Mouse (Mus musculus) neural tube, embryonic 13.5 days (tissue): ENCODE results near the gene Itga1. TPM values are rescaled to one million over a fixed set of nuclear protein-coding genes. Genes with fewer than 3 reads are reported as not detected.

Experiments
- ATAC-seq: fragments of 200-750 bp; cut with Nextera tagmentation; 2 replicates; pipeline ENCODE4 v1.8.0; 2017; ENCODE audit warnings: low read depth, mild to moderate bottlenecking, moderate TSS enrichment, moderate library complexity
- H3K27ac ChIP-seq: fragments of 300-500 bp; sonication (generic); replicated peaks from 2 replicates; pipeline ENCODE4 v1.5.1; 2015; ENCODE audit warnings: moderate library complexity, mild to moderate bottlenecking, inconsistent platforms
- H3K27me3 ChIP-seq: fragments of 300-500 bp; sonication (generic); 2 replicates; pipeline ENCODE4 v1.6.1; 2015; ENCODE audit warnings: mild to moderate bottlenecking, inconsistent platforms
- H3K36me3 ChIP-seq: fragments of 300-500 bp; sonication (generic); 2 replicates; pipeline ENCODE4 v1.6.1; 2015; ENCODE audit warnings: mild to moderate bottlenecking, inconsistent platforms
- H3K4me1 ChIP-seq: fragments of 300-500 bp; sonication (generic); replicated peaks from 2 replicates; pipeline ENCODE4 v1.6.1; 2015; ENCODE audit warnings: inconsistent platforms
- H3K4me2 ChIP-seq: fragments of 300-500 bp; sonication (generic); 2 replicates; pipeline ENCODE4 v1.6.1; 2015; ENCODE audit warnings: inconsistent platforms, mild to moderate bottlenecking, moderate library complexity
- H3K4me3 ChIP-seq: fragments of 300-500 bp; sonication (generic); 2 replicates; pipeline ENCODE4 v1.5.1; 2015; ENCODE audit warnings: mild to moderate bottlenecking, inconsistent platforms
- H3K9ac ChIP-seq: fragments of 300-500 bp; sonication (generic); 2 replicates; pipeline ENCODE4 v1.6.1; 2015; ENCODE audit warnings: moderate library complexity, mild to moderate bottlenecking, inconsistent platforms
- H3K9me3 ChIP-seq: fragments of 300-500 bp; sonication (generic); 2 replicates; pipeline ENCODE4 v1.6.1; 2016; ENCODE audit warnings: inconsistent platforms
- WGBS: fragments of 180-500 bp; shearing (Covaris S2); methylation state at CpG from one replicate; pipeline ENCODE4 v1.1.7; 2015; 5-methylcytosine and 5-hydroxymethylcytosine counted together
- polyA plus RNA-seq: library from polyadenylated mRNA; unstranded; fragments of >200 nt; fragmentation: Nextera tagmentation; extraction: Ambion mirVana; gene quantifications from 2 replicates; pipeline ENCODE4 v1.2.1, GENCODE M21; 2015

The Itga1 gene
- polyA plus RNA-seq, 1 experiment from 2014 or later, result 8.4 TPM

- no peak overlapping the region for H3K27ac ChIP-seq
- no peaks in the 10 kb centered on the region for H3K27me3 ChIP-seq
- 85% methylated on average over 9 of the region's 9 CpGs for WGBS
- H3K36me3 ChIP-seq, result no peaks in the 10 kb centered on the region
- H3K4me1 ChIP-seq, result no peaks in the 10 kb centered on the region
- H3K9me3 ChIP-seq, result no peaks in the 10 kb centered on the region
- H3K9ac ChIP-seq, result no peak overlapping the region
- ATAC-seq, result no peak
- H3K4me2 ChIP-seq, result no peak overlapping the region
- H3K4me3 ChIP-seq, result no peak overlapping the region
Measured at GRCm38 (mm10) chr13:115077346-115078134, 24.2 kb downstream of the Itga1 start.

DNA sequence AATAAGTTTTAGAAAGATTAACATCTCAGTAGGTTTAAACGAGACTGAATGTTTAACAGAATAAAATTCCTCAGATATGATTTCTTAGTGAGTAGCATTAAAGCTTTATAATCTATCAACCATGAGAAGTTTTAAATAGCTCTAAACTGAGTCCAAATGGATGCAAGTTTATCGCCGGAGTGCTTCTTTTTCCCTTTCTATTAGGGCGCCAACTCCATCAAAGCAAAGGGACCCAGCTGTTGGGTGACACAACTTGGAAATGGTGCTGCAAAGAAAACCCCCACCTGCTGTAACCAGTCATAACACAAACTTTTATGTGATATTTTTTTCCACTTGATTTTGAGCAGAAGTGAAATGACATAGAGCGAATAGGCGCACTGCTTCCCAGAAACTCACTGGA lies 29.4 kb downstream of the Itga1 start:
- WGBS, result 95% methylated on average over 6 of the region's 6 CpGs
- Histone ChIP-seq H3K9me3 (no peaks in the 10 kb centered on the region), H3K27ac (no peak overlapping the region), H3K4me2 (no peak overlapping the region), H3K4me3 (no peak overlapping the region), H3K4me1 (no peaks in the 10 kb centered on the region), H3K27me3 (no peaks in the 10 kb centered on the region), H3K9ac (no peak overlapping the region), H3K36me3 (no peaks in the 10 kb centered on the region)
- no peak for ATAC-seq

- Histone ChIP-seq H3K27ac (no peak overlapping the region), H3K4me2 (no peak overlapping the region), H3K4me1 (no peaks in the 10 kb centered on the region), H3K9ac (no peak overlapping the region), H3K4me3 (no peak overlapping the region), H3K27me3 (no peaks in the 10 kb centered on the region), H3K9me3 (no peaks in the 10 kb centered on the region), H3K36me3 (no peaks in the 10 kb centered on the region)
- ATAC-seq, result no peak
- 89% methylated on average over 3 of the region's 3 CpGs for WGBS
Measured at GRCm38 (mm10) chr13:115071431-115071830, 30.3 kb downstream of the Itga1 start.

GRCm38 (mm10) chr13:115067968-115068330 lies 33.8 kb downstream of the Itga1 start:
- Histone ChIP-seq H3K4me3 (no peak overlapping the region), H3K27me3 (no peaks in the 10 kb centered on the region)
- ATAC-seq, result no peak

GRCm38 (mm10) chr13:115067324-115067967 lies 34.3 kb downstream of the Itga1 start:
- H3K4me2 ChIP-seq, result no peak overlapping the region
- no peak overlapping the region for H3K9ac ChIP-seq
- no peaks in the 10 kb centered on the region for H3K4me1 ChIP-seq
- 68% methylated on average over 4 of the region's 4 CpGs for WGBS
- ATAC-seq, result no peak
- H3K36me3 ChIP-seq, result no peaks in the 10 kb centered on the region
- no peak overlapping the region for H3K4me3 ChIP-seq
- no peaks in the 10 kb centered on the region for H3K27me3 ChIP-seq
- H3K27ac ChIP-seq, result no peak overlapping the region
- no peaks in the 10 kb centered on the region for H3K9me3 ChIP-seq

More at GRCm38 (mm10) chr13:115067968-115068330, 33.8 kb downstream of the Itga1 start:
- Histone ChIP-seq H3K9ac (no peak overlapping the region), H3K4me2 (no peak overlapping the region), H3K4me1 (no peaks in the 10 kb centered on the region), H3K9me3 (no peaks in the 10 kb centered on the region), H3K36me3 (no peaks in the 10 kb centered on the region), H3K27ac (no peak overlapping the region)
- 91% methylated on average over 1 of the region's 1 CpGs for WGBS

GRCm38 (mm10) chr13:115057555-115057954 lies 44.2 kb downstream of the Itga1 start:
- ATAC-seq, result no peak
- H3K9me3 ChIP-seq, result no peaks in the 10 kb centered on the region
- H3K9ac ChIP-seq, result no peak overlapping the region
- H3K27me3 ChIP-seq, result no peaks in the 10 kb centered on the region
- 87% methylated on average over 5 of the region's 5 CpGs for WGBS
- H3K4me1 ChIP-seq, result peaks cover 11% of the 10 kb centered on the region
- no peak overlapping the region for H3K4me3 ChIP-seq
- H3K36me3 ChIP-seq, result no peaks in the 10 kb centered on the region
- H3K27ac ChIP-seq, result no peak overlapping the region
- no peak overlapping the region for H3K4me2 ChIP-seq

DNA sequence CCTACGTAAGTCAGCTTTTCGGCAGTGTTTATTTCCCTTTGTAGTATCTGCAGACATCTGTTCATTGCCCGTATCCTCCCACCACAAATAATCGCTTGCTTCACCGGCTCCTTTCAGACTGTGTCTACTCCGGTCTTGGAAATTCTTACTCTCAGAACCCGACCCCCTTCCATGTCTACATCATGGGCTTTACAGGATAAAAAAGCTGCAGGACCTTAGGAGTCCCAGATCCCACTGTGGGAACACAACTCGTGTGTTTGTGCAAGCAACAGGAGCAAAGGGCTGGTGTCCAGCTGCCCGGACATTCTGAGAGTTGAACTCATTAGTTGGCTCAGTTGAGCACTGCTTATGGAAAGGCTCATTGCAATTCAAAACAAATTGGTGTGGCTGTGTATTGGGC lies 47.0 kb downstream of the Itga1 start:
- ATAC-seq, result no peak
- Histone ChIP-seq H3K4me2 (peak overlapping the region; percentile 17; the same call in 1 of the 2 replicates), H3K27me3 (no peaks in the 10 kb centered on the region), H3K27ac (no peak overlapping the region), H3K36me3 (no peaks in the 10 kb centered on the region), H3K9ac (no peak overlapping the region), H3K9me3 (no peaks in the 10 kb centered on the region), H3K4me1 (peaks cover 11% of the 10 kb centered on the region), H3K4me3 (no peak overlapping the region)
- WGBS, result 17% methylated on average over 9 of the region's 9 CpGs

GRCm38 (mm10) chr13:115052568-115052967 lies 49.2 kb downstream of the Itga1 start:
- Histone ChIP-seq H3K9ac (no peak overlapping the region), H3K4me1 (peaks cover 11% of the 10 kb centered on the region), H3K9me3 (no peaks in the 10 kb centered on the region), H3K27ac (no peak overlapping the region), H3K4me3 (no peak overlapping the region), H3K4me2 (no peak overlapping the region), H3K36me3 (no peaks in the 10 kb centered on the region), H3K27me3 (no peaks in the 10 kb centered on the region)
- 59% methylated on average over 7 of the region's 7 CpGs for WGBS
- ATAC-seq, result no peak

DNA sequence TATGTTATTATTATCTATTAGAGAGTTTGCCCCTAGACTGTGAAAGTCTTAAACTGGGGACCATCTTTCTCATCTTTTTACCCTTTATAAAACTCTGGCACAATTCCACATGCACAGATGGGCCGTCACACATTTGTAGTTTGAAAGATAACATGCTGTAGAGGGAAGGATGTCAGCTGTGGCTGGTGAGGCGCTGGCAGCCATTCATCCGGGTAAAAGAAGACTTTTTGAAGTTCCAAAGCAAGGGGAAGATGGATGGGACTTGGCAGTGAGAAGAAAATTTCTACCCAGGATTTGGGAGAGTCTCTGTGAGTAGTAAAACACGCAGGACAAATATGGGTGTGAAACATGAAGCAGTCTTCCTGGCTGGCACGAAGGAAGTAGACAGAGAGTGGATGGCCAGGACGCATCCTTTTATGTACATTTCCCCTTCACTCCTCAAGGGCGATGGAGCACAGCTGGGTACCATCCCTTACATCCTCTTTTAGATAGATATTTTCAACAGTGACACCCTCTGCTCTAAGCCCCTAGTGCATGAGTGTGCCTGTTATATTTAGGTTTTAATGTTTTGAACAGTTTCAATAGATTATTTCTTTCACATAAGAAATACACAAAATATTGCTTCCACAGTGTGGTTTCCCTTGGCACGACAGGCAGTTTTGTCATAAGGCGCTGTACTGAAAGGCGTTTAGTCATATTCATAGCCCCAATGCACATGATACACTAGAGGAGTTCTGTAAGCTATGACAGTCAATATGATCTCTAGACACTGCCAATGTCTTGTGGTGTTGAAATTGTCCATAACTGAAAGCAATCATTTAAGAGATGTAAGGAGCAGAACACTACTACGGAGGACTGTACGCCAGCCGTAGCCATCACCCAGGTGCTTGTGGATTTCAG lies 50.9 kb downstream of the Itga1 start:
- Histone ChIP-seq H3K36me3 (no peaks in the 10 kb centered on the region), H3K4me2 (no peak overlapping the region), H3K27me3 (no peaks in the 10 kb centered on the region), H3K4me1 (peaks cover 11% of the 10 kb centered on the region), H3K4me3 (no peak overlapping the region), H3K9me3 (no peaks in the 10 kb centered on the region), H3K9ac (no peak overlapping the region), H3K27ac (no peak overlapping the region)
- WGBS, result 74% methylated on average over 13 of the region's 13 CpGs
- ATAC-seq, result no peak

DNA sequence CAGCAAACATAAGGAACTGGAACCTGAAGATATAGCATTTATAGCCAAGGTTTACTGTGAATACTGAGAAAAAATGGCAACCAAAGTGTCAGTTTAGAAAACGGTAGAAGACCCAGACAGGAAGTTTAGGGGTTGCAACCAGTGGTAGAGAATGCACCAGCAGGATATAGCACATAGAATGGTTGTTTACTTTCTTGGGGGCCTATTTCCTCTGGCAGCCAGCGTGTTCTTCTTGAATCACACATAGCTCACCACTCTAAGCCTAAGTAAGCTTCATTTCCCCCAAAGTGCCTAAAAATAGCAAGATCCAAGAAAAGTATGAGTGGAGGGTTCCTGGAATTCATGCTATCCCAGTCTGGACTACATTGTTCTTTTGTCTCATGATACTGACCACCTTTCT lies 59.1 kb downstream of the Itga1 start:
- ATAC-seq, result no peak
- Histone ChIP-seq H3K9me3 (no peaks in the 10 kb centered on the region), H3K27me3 (no peaks in the 10 kb centered on the region), H3K4me1 (no peaks in the 10 kb centered on the region), H3K9ac (no peak overlapping the region), H3K36me3 (no peaks in the 10 kb centered on the region), H3K4me2 (no peak overlapping the region), H3K4me3 (no peak overlapping the region), H3K27ac (no peak overlapping the region)
- WGBS, result 73% methylated on average over 2 of the region's 2 CpGs

DNA sequence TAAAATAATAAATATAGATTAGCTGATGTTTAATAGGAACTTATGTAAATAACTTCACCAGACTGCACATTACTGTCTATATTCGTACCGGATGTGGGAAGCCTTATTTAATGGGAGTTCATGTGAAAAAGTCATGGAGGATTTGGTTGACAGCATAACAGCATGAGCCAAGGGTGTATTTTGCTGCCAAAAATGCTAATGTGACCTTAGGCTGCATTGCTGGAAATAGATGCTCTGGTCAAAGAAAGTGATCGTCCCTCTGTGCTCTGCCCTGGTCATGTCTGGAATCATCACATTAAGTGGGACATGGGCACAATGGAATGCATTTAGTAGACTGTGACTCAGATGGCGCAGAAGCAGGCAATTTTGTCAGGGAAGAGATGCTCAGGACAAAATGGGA lies 64.5 kb downstream of the Itga1 start:
- ATAC-seq, result no peak

GRCm38 (mm10) chr13:115035387-115035786 lies 66.4 kb downstream of the Itga1 start:
- Histone ChIP-seq H3K36me3 (no peaks in the 10 kb centered on the region), H3K4me2 (no peak overlapping the region), H3K9ac (no peak overlapping the region), H3K27ac (no peak overlapping the region), H3K4me3 (no peak overlapping the region), H3K9me3 (no peaks in the 10 kb centered on the region), H3K4me1 (no peaks in the 10 kb centered on the region), H3K27me3 (no peaks in the 10 kb centered on the region)
- no peak for ATAC-seq
- WGBS, result 73% methylated on average over 8 of the region's 8 CpGs

More for the DNA sequence above, 64.5 kb downstream of the Itga1 start:
- Histone ChIP-seq H3K9me3 (no peaks in the 10 kb centered on the region), H3K4me3 (no peak overlapping the region), H3K4me1 (no peaks in the 10 kb centered on the region), H3K36me3 (no peaks in the 10 kb centered on the region), H3K27ac (no peak overlapping the region), H3K9ac (no peak overlapping the region), H3K27me3 (no peaks in the 10 kb centered on the region), H3K4me2 (no peak overlapping the region)
- WGBS, result 58% methylated on average over 4 of the region's 4 CpGs
